Mouse (Mus musculus) midbrain, embryonic 16.5 days (tissue): Measurements from ENCODE around the gene Sipa1l2. TPM values are rescaled to one million over a fixed set of nuclear protein-coding genes. Genes with fewer than 3 reads are reported as not detected.
A peak's percentile ranks its signal among the peaks of the same experiment; 100 is the strongest.
"Not testable (repeated sequence)": the region's sequence is repeated elsewhere in the genome, so short reads cannot be mapped to it uniquely, and the experiment has no call there.

Experiments
- ATAC-seq: fragments of 200-750 bp; cut with Nextera tagmentation; 2 replicates; pipeline ENCODE4 v1.8.0; 2017; ENCODE audit warnings: moderate TSS enrichment
- H3K27ac ChIP-seq: fragments of 300-500 bp; sonication (generic); 2 replicates; pipeline ENCODE4 v1.5.1; 2014; ENCODE audit warnings: mild to moderate bottlenecking, low read length, mixed read lengths
- H3K27me3 ChIP-seq: fragments of 300-500 bp; sonication (generic); 2 replicates; pipeline ENCODE4 v1.6.1; 2014; ENCODE audit warnings: low read depth, low read length, mixed read lengths; ENCODE audit not compliant: control insufficient read depth, insufficient read depth
- H3K36me3 ChIP-seq: fragments of 300-500 bp; sonication (generic); 2 replicates; pipeline ENCODE4 v1.6.1; 2014; ENCODE audit warnings: mild to moderate bottlenecking, low read length, moderate library complexity, mixed read lengths; ENCODE audit not compliant: control insufficient read depth, insufficient read depth
- H3K4me1 ChIP-seq: fragments of 300-500 bp; sonication (generic); 2 replicates; pipeline ENCODE4 v1.6.1; 2014; ENCODE audit warnings: mild to moderate bottlenecking, low read length, mixed read lengths; ENCODE audit not compliant: control insufficient read depth, insufficient read depth
- H3K4me2 ChIP-seq: fragments of 300-500 bp; sonication (generic); 2 replicates; pipeline ENCODE4 v1.6.1; 2014; ENCODE audit warnings: mild to moderate bottlenecking, low read length, mixed read lengths
- H3K4me3 ChIP-seq: fragments of 300-500 bp; sonication (generic); 2 replicates; pipeline ENCODE4 v1.5.1; 2014; ENCODE audit warnings: low read depth, mild to moderate bottlenecking, low read length, moderate library complexity, mixed read lengths
- H3K9ac ChIP-seq: fragments of 300-500 bp; sonication (generic); 2 replicates; pipeline ENCODE4 v1.6.1; 2014; ENCODE audit warnings: low read depth, low read length, mixed read lengths
- H3K9me3 ChIP-seq: fragments of 300-500 bp; sonication (generic); replicated peaks from 2 replicates; pipeline ENCODE4 v1.6.1; 2014; ENCODE audit warnings: mild to moderate bottlenecking, low read length, mixed read lengths; ENCODE audit not compliant: control insufficient read depth, poor library complexity, severe bottlenecking
- WGBS: fragments of 180-500 bp; shearing (Covaris S2); extraction: QIAGEN DNeasy Blood & Tissue Kit; methylation state at CpG from one replicate; pipeline ENCODE4 v1.1.7; 2014; 5-methylcytosine and 5-hydroxymethylcytosine counted together
- polyA plus RNA-seq: library from polyadenylated mRNA; unstranded; fragments of >200 nt; fragmentation: Nextera tagmentation; extraction: Ambion mirVana; gene quantifications from 2 replicates; pipeline ENCODE4 v1.2.1, GENCODE M21; 2015

Gene Sipa1l2
- polyA plus RNA-seq, 1 experiment from 2014 or later, result 21.7 TPM

DNA sequence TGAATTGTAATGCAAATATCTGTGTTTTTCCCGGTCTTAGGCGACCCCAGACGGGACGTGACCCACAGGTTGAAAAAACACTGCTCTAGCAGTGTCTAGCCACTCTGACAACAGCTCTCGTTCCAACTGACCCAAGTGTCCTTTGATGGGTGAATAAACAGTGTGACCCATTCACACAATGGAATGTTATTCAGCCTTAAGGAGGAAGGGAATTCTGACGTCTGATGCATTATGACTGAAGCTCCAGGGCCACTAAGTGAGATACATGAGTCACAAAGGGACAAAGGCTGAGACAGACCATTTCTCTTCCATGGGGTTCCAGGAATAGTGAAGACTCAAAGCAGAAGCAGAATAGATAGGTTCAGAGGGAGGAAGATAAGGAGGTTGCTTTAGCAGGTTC is 47.5 kb downstream of the Sipa1l2 start:
- Histone ChIP-seq H3K4me3 (no peak overlapping the region), H3K4me1 (peaks cover 36% of the 10 kb centered on the region), H3K9me3 (no peaks in the 10 kb centered on the region), H3K27me3 (no peaks in the 10 kb centered on the region), H3K9ac (no peak overlapping the region), H3K27ac (no peak overlapping the region), H3K36me3 (no peaks in the 10 kb centered on the region), H3K4me2 (no peak overlapping the region)
- ATAC-seq, result no peak
- 37% methylated on average over 6 of the region's 6 CpGs for WGBS

DNA sequence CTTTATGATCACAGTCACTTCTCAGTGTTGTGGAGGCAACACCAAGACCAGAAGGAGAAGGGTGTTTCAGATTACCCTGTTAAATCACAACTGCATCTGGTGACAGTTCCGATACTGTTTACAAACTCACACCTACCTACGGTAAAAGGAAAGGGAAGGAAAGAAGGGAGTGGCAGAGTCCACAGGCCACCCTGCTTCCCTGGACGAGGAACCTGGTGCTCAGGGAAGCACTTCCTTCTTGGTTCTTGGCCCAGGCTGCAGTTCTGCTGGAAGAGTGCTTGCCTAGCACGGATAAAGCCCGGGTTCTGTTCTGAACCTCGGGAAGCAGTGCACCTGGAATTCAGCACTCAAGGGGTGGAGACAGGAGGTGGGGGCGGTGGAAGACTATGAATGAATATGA is 48.5 kb downstream of the Sipa1l2 start:
- Histone ChIP-seq H3K9me3 (no peaks in the 10 kb centered on the region), H3K27me3 (no peaks in the 10 kb centered on the region), H3K36me3 (no peaks in the 10 kb centered on the region), H3K4me3 (no peak overlapping the region), H3K4me2 (no peak overlapping the region), H3K4me1 (peaks cover 26% of the 10 kb centered on the region), H3K9ac (no peak overlapping the region), H3K27ac (no peak overlapping the region)
- WGBS, result 75% methylated on average over 7 of the region's 7 CpGs
- ATAC-seq, result no peak

DNA sequence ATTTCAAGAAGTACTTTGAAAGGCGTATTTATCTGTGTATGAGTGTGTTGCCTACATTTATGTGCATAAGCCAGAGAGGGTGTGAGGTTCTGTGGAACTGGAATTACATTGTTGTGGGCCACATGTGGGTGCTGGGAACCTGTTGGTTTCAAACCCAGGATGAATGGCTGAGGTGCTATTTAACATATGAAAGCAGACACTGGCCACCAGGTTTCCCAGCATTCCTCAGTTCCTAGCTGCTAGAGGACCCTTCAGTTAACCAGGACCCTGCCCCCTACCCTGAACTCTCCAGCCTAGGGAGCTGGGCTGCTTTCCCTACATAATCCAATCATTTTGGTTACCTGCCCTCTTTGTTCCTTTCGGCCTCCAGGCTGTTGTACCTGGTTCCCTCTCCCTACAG is 49.3 kb downstream of the Sipa1l2 start:
- H3K9me3 ChIP-seq, H3K27ac ChIP-seq, H3K4me2 ChIP-seq, H3K4me3 ChIP-seq, H3K27me3 ChIP-seq, H3K36me3 ChIP-seq, H3K9ac ChIP-seq, ATAC-seq: not testable (repeated sequence)
- WGBS, result 82% methylated on average over 2 of the region's 2 CpGs
- peaks cover 21% of the 10 kb centered on the region for H3K4me1 ChIP-seq

DNA sequence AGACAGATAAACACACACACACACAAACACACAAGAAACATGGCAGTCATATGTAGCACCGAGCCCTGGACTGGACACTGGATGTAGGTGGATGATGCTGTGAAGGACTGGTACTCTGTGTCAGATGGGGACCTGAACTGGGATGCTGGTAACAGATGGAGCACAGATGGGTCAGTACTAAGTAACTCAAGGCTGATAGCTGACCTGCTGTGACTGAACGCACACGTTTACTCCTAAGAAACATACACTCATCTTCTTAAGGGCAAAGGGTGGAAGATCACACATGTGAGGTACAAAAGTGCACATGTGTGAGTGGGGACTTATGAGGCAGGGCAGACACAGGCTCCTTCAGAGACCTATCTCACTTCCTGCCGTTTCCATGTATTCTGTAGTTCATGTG is 50.7 kb downstream of the Sipa1l2 start:
- Histone ChIP-seq H3K27me3 (no peaks in the 10 kb centered on the region), H3K27ac (no peak overlapping the region), H3K4me1 (peaks cover 28% of the 10 kb centered on the region; the same call in 1 of the 2 replicates), H3K36me3 (no peaks in the 10 kb centered on the region), H3K9ac (no peak overlapping the region), H3K9me3 (no peaks in the 10 kb centered on the region), H3K4me3 (no peak overlapping the region), H3K4me2 (no peak overlapping the region)
- WGBS, result 78% methylated on average over 4 of the region's 4 CpGs
- ATAC-seq, result no peak

DNA sequence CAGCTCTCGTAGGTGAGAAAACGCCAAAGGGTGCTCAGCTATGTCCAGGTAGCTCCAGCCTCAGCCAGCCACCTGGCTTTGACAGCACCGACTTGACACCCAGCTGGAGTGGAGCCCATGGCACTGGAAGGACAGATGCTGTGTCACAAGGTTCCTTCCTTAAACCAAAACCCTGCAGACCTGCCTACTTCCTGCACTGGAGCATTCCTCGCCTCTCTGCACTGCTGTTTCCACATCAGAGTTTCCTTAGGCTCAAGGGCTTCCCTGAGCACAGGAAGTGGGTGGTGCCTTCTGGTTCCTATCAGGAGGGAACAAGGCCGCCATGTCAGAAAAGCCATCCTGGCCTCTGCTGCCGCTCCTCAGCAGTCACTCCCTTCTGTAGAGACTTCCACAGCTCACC is 51.3 kb downstream of the Sipa1l2 start:
- Histone ChIP-seq H3K9me3 (no peaks in the 10 kb centered on the region), H3K4me1 (peaks cover 31% of the 10 kb centered on the region; the same call in 1 of the 2 replicates), H3K36me3 (no peaks in the 10 kb centered on the region), H3K4me2 (no peak overlapping the region), H3K4me3 (no peak overlapping the region), H3K9ac (no peak overlapping the region), H3K27ac (no peak overlapping the region), H3K27me3 (no peaks in the 10 kb centered on the region)
- ATAC-seq, result no peak
- WGBS, result 89% methylated on average over 6 of the region's 6 CpGs

DNA sequence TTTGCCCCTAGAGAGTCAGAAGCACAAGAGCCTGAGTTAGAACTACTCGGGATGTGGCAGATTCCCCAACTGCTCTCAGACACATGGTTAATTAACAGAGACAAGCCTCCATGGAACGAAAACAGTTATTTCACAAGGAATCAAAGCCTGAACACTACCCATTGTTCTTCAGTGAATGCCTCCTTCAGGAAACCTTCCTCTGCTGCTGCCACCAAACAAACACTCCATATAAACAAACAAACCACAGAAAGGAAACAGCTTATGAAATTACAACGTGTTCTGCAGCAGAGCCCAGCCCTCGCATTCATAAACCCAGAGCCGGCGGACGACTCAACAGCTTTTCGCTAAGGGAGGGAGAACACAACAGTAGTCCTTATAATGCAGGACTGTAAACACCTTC is 52.2 kb downstream of the Sipa1l2 start:
- H3K36me3 ChIP-seq, result no peaks in the 10 kb centered on the region
- H3K4me2 ChIP-seq, result no peak overlapping the region
- ATAC-seq, result no peak
- no peaks in the 10 kb centered on the region for H3K9me3 ChIP-seq
- H3K27ac ChIP-seq, result no peak overlapping the region
- H3K4me3 ChIP-seq, result no peak overlapping the region
- H3K9ac ChIP-seq, result no peak overlapping the region
- 61% methylated on average over 8 of the region's 8 CpGs for WGBS
- no peaks in the 10 kb centered on the region for H3K27me3 ChIP-seq
- peaks cover 25% of the 10 kb centered on the region; the same call in 1 of the 2 replicates for H3K4me1 ChIP-seq

DNA sequence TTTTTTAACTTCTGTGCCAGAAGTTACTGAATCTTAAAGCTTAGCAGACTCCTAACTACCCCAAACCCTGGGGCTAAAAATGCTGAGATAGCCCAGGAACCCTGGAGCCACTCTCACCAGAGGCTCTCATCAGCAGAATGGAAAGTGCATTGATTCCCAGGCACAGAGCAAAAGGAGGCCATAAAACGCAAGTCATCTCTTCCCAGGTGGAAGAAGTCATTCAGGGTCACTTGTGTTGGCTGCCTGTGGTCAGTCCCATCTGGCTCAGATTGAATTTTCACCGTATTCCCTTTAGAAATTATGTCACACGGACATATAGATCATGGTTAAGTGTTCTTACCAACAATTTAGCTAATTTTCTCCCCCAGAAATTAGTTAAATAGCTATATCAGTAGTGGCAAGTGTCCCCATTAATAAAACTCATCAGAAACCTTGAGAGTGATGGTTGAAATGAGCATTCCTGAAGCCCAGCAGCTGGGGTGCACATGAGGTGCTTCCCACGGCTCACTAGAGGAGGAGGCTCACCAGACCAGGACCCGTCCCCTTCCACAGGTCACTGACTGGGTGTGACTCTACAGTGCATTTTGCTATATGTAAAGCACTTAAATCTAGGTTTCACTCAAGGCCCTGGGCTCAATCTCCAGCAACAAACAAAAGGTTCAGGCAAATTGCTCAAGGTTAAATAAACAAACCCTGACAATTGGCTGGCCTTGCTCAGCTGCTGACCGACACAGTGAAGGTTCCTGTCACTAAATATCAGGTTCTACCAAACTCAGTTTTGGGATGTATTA is 53.3 kb downstream of the Sipa1l2 start:
- Histone ChIP-seq H3K36me3 (no peaks in the 10 kb centered on the region), H3K4me3 (no peak overlapping the region), H3K4me1 (peaks cover 15% of the 10 kb centered on the region; the same call in 1 of the 2 replicates), H3K27me3 (no peaks in the 10 kb centered on the region), H3K4me2 (no peak overlapping the region), H3K9me3 (no peaks in the 10 kb centered on the region), H3K9ac (no peak overlapping the region), H3K27ac (no peak overlapping the region)
- WGBS, result 69% methylated on average over 6 of the region's 6 CpGs
- ATAC-seq, result no peak

DNA sequence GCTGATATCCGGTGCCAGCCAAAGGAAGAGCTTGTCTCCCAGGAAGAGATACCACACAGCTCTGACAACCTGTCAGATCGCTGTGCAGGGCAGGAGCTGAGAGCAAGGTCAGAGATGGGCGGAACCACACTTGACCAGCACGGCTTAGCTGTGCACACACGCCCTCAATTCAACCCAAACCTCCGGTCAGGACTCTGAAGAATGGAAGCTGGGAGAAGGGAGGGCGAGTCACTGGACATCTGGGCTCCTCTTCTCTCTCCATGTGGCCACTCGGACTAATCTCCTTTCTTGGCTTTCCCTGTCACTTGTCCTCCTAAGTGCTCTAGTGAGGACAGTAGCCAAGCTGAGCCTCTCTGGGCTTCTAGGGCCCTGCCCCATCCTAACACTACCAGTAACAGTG is 53.9 kb downstream of the Sipa1l2 start:
- ATAC-seq, result no peak
- H3K36me3 ChIP-seq, result no peaks in the 10 kb centered on the region
- H3K4me2 ChIP-seq, result no peak overlapping the region
- H3K4me1 ChIP-seq, result peaks cover 15% of the 10 kb centered on the region; the same call in 1 of the 2 replicates
- no peaks in the 10 kb centered on the region for H3K27me3 ChIP-seq
- no peak overlapping the region for H3K27ac ChIP-seq
- H3K9me3 ChIP-seq, result no peaks in the 10 kb centered on the region
- H3K4me3 ChIP-seq, result no peak overlapping the region
- no peak overlapping the region for H3K9ac ChIP-seq
- 55% methylated on average over 8 of the region's 8 CpGs for WGBS

GRCm38 (mm10) chr8:125513935-125514334 is 55.7 kb downstream of the Sipa1l2 start:
- 8% methylated on average over 5 of the region's 5 CpGs for WGBS
- Histone ChIP-seq H3K9me3 (no peaks in the 10 kb centered on the region), H3K4me3 (no peak overlapping the region), H3K4me1 (peaks cover 23% of the 10 kb centered on the region), H3K36me3 (no peaks in the 10 kb centered on the region), H3K4me2 (no peak overlapping the region), H3K9ac (no peak overlapping the region; the same call in 1 of the 2 replicates), H3K27me3 (no peaks in the 10 kb centered on the region), H3K27ac (peak overlapping the region; percentile 30; the same call in 1 of the 2 replicates)
- ATAC-seq, result peak; percentile 47; the same call in 1 of the 2 replicates
